Comparison of ENCODE assay signal across 12 mouse cellular contexts in the genomic region with DNA sequence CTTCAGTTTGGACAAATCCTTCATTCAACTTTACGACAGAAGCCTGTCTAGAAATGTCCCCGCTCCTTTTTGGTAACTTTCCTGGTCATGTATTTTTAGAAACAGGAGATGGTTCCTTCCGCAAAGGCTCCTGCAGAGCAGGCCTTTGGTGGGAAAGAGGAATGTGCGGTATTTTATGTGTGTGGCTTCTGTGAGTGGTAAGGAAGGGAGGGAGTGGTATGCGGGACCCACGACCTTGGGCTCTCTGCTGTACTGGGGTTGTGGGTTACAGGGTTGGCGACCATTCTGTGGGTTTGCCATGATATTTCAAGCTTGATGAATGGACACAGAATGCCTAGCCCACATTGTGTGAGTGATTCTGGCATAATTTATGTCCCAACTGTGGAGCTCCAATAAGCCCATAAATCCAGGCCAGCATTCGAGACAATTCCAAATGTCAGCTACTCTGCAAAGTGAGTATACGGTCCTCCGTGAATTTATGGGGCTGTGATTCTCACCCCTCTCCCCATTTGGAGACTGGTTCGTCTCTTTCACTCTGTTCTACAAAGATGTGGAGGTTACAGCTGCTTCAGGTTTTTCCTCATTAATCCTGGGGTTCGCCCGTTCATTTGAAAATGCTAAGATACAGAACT.
DNase-seq lines count a peak whose midpoint lies in the region; ATAC-seq and TF ChIP-seq lines count a peak whose summit lies in the region.
"Had no signal": no experiment of that assay in that cellular context is flagged by ENCODE, and none has a peak within 500 bp of the region (broad histone marks: within the 10 kb centered on the region; RNA-seq: fewer than 3 reads in every experiment).

No protein-coding gene starts in this region.

- H3K4me3 ChIP-seq in hindbrain, embryonic 15.5 days: no peak overlapping the region
- no peak overlapping the region for H3K4me3 ChIP-seq in hindbrain, postnatal 0 days (ENCODE audit: low read length)
- no peak overlapping the region for H3K4me3 ChIP-seq in neural tube, embryonic 11.5 days (ENCODE audit: low read depth, low read length)
- H3K4me3 ChIP-seq: embryonic facial prominence, embryonic 13.5 days; megakaryocyte, embryonic 14.5 days had no signal

- H3K9me3 ChIP-seq in hindbrain, embryonic 15.5 days: no peaks in the 10 kb centered on the region
- no peaks in the 10 kb centered on the region for H3K9me3 ChIP-seq in hindbrain, postnatal 0 days (ENCODE audit: low read length)
- no peaks in the 10 kb centered on the region for H3K9me3 ChIP-seq in neural tube, embryonic 11.5 days (ENCODE audit: control insufficient read depth, low read length)
- H3K9me3 ChIP-seq: embryonic facial prominence, embryonic 13.5 days had no signal

- H3K4me2 ChIP-seq in hindbrain, embryonic 15.5 days: no peak overlapping the region
- no peak overlapping the region for H3K4me2 ChIP-seq in hindbrain, postnatal 0 days (ENCODE audit: low read depth, low read length)
- no peak overlapping the region for H3K4me2 ChIP-seq in neural tube, embryonic 11.5 days (ENCODE audit: low read depth)
- H3K4me2 ChIP-seq: embryonic facial prominence, embryonic 13.5 days had no signal

- ATAC-seq in hindbrain, embryonic 15.5 days (ENCODE audit: low FRiP score, low read depth): no peak
- no peak for ATAC-seq in hindbrain, postnatal 0 days
- peak; percentile 38; the same call in 1 of the 2 replicates for ATAC-seq in granulocyte monocyte progenitor cell, adult 5-6 weeks (replicated peaks; ENCODE audit: poor library complexity, severe bottlenecking)
- peak; percentile 72 for ATAC-seq in neural tube, embryonic 11.5 days (ENCODE audit: insufficient read depth, low FRiP score, low TSS enrichment)

- H3K36me3 ChIP-seq in hindbrain, embryonic 15.5 days: no peaks in the 10 kb centered on the region
- H3K36me3 ChIP-seq in hindbrain, postnatal 0 days (ENCODE audit: insufficient read depth, low read length): no peaks in the 10 kb centered on the region
- no peaks in the 10 kb centered on the region for H3K36me3 ChIP-seq in neural tube, embryonic 11.5 days (ENCODE audit: control insufficient read depth, insufficient read depth, low read length)
- H3K36me3 ChIP-seq: embryonic facial prominence, embryonic 13.5 days had no signal

- WGBS in hindbrain, embryonic 15.5 days: 78% methylated on average over 13 of the region's 13 CpGs
- 78% methylated on average over 13 of the region's 13 CpGs for WGBS in hindbrain, postnatal 0 days
- 29% methylated on average over 13 of the region's 13 CpGs for WGBS in neural tube, embryonic 11.5 days

- no peak overlapping the region for H3K9ac ChIP-seq in hindbrain, embryonic 15.5 days
- H3K9ac ChIP-seq in hindbrain, postnatal 0 days (replicated peaks; ENCODE audit: low read length): no peak overlapping the region
- H3K9ac ChIP-seq in neural tube, embryonic 11.5 days (ENCODE audit: low read length): no peak overlapping the region
- H3K9ac ChIP-seq: embryonic facial prominence, embryonic 13.5 days had no signal

- no peaks in the 10 kb centered on the region for H3K27me3 ChIP-seq in hindbrain, embryonic 15.5 days
- no peaks in the 10 kb centered on the region for H3K27me3 ChIP-seq in hindbrain, postnatal 0 days (ENCODE audit: insufficient read depth, low read length)
- no peaks in the 10 kb centered on the region for H3K27me3 ChIP-seq in neural tube, embryonic 11.5 days (ENCODE audit: control insufficient read depth, insufficient read depth, low read length)
- H3K27me3 ChIP-seq: CH12.LX; embryonic facial prominence, embryonic 13.5 days; megakaryocyte, embryonic 14.5 days had no signal

- TF ChIP-seq CTCF in hindbrain, postnatal 0 days (IDR thresholded peaks at IDR 0.05; ENCODE audit: low read depth): no peak

- H3K4me1 ChIP-seq in hindbrain, embryonic 15.5 days (replicated peaks): peaks cover 6% of the 10 kb centered on the region; the same call in 1 of the 2 replicates
- H3K4me1 ChIP-seq in hindbrain, postnatal 0 days (ENCODE audit: insufficient read depth, low read length): no peaks in the 10 kb centered on the region
- peaks cover 14% of the 10 kb centered on the region for H3K4me1 ChIP-seq in neural tube, embryonic 11.5 days (ENCODE audit: control insufficient read depth, insufficient read depth, low read length)
- H3K4me1 ChIP-seq: megakaryocyte, embryonic 14.5 days had no signal

- DNase-seq in hindbrain, postnatal 0 days (ENCODE audit: low spot score): no peak
- peak; percentile 40 for DNase-seq in kidney, adult 9 months
- no peak for DNase-seq in neural tube, embryonic 11.5 days (ENCODE audit: low spot score)
- no peak for DNase-seq in retina, postnatal 1 day
- DNase-seq in right cerebral cortex, postnatal 14 days: no peak
- no peak for DNase-seq in thymus, postnatal 36 days
- DNase-seq: gastrocnemius, postnatal 10 days had no signal

- H3K27ac ChIP-seq in hindbrain, embryonic 15.5 days (replicated peaks): peak overlapping the region; percentile 45; the same call in 1 of the 2 replicates
- H3K27ac ChIP-seq in hindbrain, postnatal 0 days: no peak overlapping the region
- peak overlapping the region; percentile 31; the same call in 1 of the 2 replicates for H3K27ac ChIP-seq in neural tube, embryonic 11.5 days (ENCODE audit: low read depth, low read length)
- H3K27ac ChIP-seq: embryonic facial prominence, embryonic 13.5 days had no signal

Comparison
In these comparisons a context has a peak if more than half of its experiments do, and no peak if none do; other contexts are left out.
1. ATAC-seq: peak in granulocyte monocyte progenitor cell, adult 5-6 weeks (single experiment) and neural tube, embryonic 11.5 days (single experiment); none in hindbrain, embryonic 15.5 days (single experiment) and hindbrain, postnatal 0 days (single experiment).